Mouse (Mus musculus): ENCODE measurements around the gene Arhgap15.

The Arhgap15 gene

DNA sequence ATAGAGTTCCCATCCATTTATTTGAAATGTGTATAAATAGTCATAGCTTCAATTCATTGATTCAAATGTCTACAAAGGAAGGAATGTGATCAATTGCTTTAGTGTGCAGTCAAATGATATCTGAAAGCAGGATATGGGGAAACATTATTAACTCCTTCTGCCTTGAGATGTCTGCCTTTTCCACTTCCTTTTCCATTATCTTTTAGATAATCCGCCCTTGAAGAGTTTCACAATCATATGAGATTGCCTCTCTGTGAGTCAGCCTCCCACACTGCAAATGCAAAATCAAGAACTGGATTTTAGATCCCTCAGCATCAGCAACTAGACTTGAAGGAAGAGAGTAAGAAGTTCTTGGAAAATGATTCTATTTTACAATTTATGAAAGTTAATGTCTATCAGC, 276.1 kb downstream of the Arhgap15 start:
- DNase-seq (ENCODE audit: inconsistent age in 2 of 2, low spot score in 1 of 2), result peak in 1 of 2 experiments; percentile 68

DNA sequence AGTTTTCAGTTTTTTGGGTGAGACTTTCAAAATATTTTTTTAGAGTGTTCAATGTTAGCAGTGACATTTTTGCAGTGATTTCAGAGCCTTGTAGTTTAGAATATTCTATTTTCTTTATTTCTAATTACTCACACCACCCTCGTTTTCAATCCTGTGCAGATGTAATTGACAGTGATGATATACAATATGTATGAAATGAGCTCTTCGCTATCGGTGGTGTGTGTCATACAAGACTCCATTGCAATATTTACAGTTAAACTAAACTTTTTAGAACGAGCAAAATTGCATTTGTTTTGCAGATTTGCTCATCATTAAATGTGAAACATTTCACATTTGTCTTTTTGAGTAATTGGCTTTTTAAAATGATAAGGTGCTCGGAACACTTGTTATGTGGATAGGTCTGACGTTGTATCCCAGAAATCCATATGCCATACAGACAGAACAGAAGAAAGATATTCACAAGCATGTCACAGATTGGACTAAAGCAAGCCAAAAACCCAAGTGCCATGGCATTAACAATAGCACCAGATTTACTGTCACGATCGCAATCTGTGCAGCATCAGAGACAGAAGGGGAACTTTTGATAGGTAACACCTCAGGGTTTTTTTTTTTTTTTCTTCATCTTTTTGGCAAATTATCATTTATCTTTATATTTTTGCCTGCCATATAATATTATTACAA, 280.6 kb downstream of the Arhgap15 start:
- no peak for DNase-seq (ENCODE audit: inconsistent age in 2 of 2, low spot score in 1 of 2)

DNA sequence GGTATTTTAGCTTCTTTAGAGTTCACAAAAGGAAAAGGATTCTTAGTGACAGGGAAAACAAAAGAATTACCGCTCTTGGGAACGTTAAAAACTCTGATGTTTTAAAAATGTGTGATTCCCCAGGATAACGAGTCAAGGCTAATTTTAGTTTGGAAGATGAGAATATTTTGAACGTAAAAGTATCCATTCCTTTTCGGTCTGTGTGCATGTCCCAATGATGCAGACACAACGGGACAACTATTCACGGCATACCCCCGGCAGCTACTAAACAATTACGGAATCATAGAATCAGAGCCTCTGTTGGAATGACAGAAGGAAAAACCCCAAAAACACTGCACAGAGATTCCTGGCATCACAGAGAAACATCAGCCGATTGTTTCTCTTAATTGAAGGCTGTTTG, 281.2 kb downstream of the Arhgap15 start:
- DNase-seq (ENCODE audit: inconsistent age in 2 of 2, low spot score in 1 of 2), result no peak

DNA sequence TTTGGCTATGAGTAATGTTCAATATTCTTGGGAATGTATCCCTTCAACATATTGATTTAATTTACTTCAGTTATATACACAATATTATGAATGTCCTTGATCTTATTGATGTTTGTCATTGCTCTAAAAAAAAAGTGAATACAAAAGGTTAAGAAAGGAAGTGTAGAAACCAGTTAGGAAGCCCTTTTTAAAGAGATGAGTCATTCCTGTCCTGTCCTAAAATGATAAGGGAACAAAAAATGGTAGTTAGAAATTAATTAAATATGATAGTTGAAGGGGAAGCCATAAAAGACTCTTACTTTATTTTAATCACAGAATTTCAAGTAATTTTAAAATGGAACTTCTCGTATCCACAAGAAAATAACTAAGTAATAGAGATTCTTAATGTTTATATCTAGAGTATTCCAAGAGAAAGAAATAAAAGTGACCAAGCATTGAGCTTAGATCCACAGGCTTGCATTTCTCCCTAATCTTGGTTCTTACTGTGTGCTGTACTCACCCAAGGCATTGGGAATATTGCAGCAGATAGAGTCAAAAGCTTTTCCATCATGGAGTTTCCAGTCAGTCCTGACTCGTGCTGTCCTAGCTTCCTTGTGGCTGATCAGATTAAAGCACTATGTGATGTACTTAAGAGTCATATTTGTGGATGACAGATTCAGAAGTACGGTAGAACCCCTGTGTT, 291.0 kb downstream of the Arhgap15 start:
- no peak for DNase-seq (ENCODE audit: inconsistent age in 2 of 2, low spot score in 1 of 2)

DNA sequence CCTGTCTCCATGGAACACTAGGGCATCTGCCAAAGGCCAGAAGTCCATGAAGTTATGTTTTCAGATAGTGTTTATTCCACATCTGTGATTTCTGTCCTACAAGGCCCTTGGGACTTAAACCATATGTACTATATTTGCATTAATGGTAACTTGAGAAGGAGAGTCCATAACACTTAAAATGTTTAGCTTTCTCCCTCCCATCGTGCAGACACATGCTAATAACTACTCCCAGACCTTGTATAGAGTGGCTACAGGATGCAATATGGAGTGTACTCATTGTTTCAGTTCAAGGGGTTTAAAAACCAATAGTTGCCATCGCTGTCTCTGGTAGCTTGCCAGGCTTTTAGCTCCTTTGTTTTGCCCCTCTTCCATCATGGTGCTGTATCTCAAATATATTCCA, 295.5 kb downstream of the Arhgap15 start:
- no peak for DNase-seq (ENCODE audit: inconsistent age in 2 of 2, low spot score in 1 of 2)

DNA sequence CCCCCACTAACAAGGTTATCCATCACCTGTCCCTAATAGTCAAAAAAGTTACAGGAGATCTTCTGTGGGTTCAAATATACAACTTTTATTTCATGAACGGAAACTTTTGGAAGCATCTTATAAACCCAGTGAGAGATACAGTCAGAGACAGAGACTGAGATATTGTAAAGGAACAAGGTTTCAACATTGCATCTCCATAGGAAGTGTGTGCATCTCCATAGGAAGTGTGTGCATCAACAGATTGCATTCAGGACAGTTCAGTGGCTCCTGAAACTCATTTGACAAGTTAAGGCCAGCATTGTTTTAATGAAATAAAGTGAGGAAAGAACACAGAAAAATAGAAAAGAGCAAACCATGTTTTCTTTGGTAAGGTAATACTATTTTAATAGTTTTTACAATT, 296.0 kb downstream of the Arhgap15 start:
- DNase-seq (ENCODE audit: inconsistent age in 2 of 2, low spot score in 1 of 2), result no peak

DNA sequence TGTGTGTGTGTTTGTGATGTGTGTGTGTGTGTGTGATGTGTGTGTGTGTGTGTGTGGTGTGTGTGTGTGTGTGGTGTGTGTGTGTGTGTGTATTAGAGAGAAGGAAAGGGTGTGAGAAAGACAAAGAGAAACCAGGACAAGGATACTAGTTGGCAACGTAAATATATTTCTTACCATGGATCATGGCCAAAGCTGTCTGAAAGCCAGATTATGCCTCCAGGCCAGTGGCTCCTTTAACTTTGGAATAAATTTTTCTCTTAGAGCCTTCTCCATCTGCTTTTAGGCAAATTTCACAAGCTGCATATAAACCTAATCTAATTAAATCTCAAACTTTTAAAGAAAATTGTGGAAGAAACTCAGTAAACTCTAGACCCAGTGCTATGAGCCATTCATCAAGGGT, 296.6 kb downstream of the Arhgap15 start:
- peak in 1 of 2 experiments; percentile 25 for DNase-seq (ENCODE audit: inconsistent age in 2 of 2, low spot score in 1 of 2)

DNA sequence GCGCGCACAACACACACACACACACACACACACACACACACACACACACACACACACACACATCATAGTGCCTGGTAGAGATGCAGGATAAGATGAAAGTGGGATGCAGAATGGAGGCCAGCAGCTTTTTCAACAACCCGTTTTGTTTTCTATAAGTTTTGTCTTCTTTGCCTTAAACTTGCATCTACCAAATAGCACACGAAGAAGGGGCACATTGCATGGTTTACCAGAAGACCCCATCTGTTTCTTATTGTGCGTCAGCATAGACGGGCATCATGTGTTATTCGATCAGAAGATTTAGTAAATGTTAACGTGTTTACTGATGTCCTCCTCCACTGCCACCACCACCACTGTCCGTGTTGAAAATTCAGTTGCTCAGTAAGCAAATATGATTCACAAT, 311.7 kb downstream of the Arhgap15 start:
- no peak for DNase-seq (ENCODE audit: inconsistent age in 2 of 2, low spot score in 1 of 2)

DNA sequence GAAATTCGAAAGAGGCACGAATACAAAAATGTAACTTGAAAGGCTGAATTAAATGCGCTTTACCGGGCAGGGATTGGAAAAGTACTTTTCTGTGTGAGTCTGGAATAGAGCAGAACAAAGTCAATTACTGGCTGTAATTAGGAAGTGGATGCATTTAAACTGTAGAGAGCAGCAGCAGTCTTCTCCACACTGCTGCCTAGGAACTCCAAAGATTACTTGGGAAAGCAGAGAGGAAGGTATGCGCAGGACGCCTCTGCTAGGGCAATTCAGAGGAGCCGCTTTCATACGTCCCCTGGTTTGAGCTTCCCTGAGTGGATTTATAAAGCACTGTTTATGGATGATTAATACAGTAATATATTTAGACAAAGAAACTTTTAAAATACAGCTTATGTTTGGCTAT, 312.1 kb downstream of the Arhgap15 start:
- DNase-seq (ENCODE audit: inconsistent age in 2 of 2, low spot score in 1 of 2), result no peak

DNA sequence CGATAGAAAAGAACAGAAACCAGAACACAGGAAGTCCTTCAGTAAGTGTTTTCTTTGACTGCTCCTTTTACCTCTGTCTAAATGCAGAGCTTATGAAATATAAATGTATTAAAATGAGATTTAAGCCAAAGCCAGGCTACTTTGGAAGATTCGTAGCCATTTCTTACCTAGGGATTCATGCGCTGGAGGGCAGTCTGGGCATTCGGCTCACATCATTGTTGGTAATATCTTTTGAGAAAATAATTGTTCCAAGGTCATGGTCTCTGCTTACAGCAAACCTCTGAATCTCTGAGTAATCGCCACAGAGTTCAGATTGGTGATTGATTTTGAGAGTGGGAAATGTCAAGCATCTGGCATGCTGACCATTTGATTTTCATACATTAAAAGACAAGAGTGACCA, 316.4 kb downstream of the Arhgap15 start:
- DNase-seq (ENCODE audit: inconsistent age in 2 of 2, low spot score in 1 of 2), result peak; percentile 47 to 81

DNA sequence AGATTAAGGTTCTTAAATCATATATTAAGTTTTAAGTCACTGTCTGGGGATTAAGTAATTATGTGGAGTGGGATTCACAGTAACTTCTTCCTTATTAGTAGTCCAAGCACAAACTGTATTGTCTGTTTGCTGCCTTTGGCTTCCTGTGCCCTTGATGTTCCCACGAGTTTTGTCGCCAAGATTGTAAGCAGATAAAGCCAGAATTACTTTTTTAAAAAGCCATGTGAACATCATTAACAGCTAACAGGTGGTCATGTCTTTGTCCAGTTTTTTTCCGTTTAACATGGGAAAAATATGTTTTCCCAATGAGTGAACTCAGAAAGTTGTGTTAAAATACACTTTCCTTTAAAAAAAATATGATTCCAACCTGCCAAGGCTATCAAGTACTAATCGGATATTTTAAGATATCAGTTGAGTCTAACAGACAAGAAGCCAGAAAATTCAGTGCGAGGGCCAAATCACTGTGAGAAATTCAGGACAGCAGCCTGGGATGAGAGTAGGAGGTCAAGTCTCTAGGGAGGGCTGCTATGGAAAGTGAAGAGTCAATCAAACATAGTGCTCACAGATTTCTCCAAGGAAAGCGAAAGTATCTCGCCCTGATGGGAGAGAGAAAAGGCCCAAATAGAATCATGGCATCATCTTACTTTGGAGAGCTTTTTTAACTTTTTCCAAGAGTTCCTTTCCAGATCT, 319.7 kb downstream of the Arhgap15 start:
- no peak for DNase-seq (ENCODE audit: inconsistent age in 2 of 2, low spot score in 1 of 2)

DNA sequence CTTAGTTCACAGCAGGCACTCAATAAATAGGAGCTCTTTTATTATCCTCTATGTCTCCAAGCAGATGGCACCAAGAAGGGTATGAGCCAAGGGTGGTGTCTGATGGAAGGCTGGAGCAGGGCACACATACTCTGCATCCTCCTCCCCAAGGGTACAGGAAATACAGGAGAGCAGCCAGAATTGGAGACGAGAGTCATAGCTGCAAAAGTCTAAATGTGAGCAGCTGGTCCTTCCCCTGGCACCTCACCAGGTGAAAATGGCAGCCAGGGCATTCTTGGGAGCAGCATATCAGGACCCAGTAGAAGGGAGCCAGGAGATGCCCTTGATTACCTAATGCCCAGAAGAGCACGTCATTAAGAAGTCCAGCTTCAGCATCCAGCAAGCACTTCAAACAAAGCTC, 320.3 kb downstream of the Arhgap15 start:
- no peak for DNase-seq (ENCODE audit: inconsistent age in 2 of 2, low spot score in 1 of 2)

DNA sequence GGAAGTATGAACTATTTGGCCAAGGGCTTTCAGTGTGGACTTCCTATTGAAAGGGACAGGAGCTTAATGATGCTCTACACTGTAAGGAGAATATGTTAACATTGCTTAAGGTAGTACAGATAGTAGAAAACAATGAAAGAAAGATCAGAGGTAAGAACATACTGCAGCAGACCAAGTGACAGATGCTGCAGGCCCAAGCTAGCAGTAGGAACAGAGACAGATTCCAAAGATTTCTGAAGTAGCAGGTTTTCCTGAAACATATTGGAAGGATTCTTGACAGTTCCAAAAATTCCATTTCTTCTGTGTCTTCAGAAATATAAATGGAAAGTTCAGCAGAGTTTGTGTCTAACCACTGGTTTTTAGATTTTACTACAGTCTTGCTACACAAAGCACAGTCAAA, 327.9 kb downstream of the Arhgap15 start:
- DNase-seq (ENCODE audit: inconsistent age in 2 of 2, low spot score in 1 of 2), result no peak

DNA sequence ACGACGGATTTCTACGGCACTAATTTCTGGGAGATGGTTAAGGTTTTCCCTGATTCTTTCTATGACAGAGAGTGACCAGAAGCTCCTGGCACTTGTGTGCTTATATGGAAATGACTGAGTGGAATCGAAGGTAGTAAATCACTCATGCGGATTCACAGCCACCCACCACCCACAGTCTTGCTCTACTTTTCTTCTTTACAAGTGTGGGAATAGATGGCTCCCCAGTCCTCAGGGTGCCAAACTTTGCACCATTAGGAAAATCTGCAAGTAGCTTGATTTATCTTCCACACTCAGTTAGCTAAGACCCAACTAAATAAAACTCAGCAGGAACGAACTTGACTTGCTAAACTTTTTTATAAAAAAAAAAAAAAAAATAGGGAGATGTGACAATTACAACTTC, 331.9 kb downstream of the Arhgap15 start:
- no peak for DNase-seq (ENCODE audit: inconsistent age in 2 of 2, low spot score in 1 of 2)

DNA sequence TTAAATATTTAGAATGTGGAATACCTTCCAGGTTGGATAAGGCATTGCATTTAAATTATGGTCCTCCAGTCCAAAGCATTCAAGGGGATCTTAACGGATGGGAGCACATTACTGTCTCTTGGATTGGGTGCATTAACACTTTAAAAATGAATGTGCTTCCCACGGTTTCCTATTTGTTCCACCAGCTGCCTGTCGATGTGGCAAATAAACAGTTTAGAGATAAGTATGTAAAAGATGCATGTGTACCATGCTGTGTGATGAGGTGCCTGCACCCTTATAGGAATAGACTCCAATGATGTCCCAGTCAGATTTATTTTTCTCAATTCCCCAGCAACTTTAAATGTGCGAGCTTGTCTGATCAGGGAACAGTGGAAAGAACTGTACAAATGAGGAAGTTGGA, 332.6 kb downstream of the Arhgap15 start:
- DNase-seq (ENCODE audit: inconsistent age in 2 of 2, low spot score in 1 of 2), result no peak

DNA sequence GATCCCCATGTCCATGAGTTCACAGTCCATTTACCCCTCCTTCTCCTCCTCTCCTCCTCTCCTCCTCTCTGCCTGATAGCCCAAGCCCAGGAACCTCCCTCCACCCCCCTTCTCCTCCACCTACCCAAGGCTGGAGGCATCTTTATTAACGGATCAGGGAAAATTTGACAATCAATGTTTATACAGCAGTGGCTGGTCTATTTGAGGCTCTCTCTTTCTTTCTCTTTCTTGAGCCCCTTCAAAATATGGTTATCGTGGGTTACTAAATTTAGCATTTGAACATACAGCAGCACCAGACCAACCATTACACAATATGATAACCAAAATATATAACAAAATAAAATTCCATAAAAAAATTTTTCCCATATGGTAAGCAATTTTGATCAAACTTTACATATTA, 335.8 kb downstream of the Arhgap15 start:
- no peak for DNase-seq (ENCODE audit: inconsistent age in 2 of 2, low spot score in 1 of 2)

DNA sequence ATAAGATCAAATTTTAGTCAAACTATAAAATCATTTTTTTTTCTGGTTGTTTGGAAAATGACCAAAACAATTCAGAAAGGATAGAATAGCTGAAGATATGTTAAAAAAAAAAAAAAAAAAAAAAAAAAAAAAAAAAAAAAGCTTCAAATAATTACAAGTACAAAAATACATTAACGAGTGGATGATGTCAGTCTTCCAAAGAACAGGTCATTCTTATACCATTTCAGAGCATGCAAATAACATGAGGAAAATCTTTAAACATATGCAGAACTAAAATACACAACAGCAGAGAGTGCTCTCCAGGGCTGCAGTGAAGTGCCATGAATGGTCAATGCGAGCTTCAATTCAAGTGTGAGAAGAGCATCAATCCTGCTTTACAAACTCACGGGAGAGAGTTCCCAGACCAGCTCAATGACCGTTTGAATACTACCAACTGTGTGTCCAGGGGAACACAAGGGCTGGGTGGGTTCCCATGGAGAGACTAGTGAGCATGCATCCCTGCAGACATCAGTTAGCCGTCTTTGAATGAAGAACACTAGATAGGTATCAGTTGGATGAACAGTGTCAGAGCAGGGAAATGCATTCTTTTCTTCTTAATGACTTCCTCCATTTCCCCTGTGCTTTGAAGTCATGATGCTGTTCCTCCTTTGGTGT, 337.9 kb downstream of the Arhgap15 start:
- no peak for DNase-seq (ENCODE audit: inconsistent age in 2 of 2, low spot score in 1 of 2)

DNA sequence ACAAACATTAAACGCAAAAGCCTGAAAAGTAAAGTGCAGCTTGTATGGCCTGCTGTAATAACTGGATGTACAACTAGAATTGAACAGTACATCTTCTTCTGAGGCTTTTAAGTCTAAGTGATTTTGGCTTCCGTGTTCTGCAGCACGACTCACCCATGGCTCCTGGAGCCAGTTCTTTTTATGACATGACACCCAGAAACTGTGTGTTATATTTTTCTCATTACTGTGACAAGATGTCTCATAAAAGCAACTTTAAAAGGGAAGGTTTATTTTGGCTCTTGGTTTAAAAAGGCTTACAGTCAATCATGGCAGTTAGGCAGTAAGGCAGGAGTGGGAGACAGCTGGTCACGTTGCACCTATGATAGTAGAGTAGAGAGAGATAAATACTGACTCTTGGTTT, 349.9 kb downstream of the Arhgap15 start:
- DNase-seq (ENCODE audit: inconsistent age in 2 of 2, low spot score in 1 of 2), result no peak

DNA sequence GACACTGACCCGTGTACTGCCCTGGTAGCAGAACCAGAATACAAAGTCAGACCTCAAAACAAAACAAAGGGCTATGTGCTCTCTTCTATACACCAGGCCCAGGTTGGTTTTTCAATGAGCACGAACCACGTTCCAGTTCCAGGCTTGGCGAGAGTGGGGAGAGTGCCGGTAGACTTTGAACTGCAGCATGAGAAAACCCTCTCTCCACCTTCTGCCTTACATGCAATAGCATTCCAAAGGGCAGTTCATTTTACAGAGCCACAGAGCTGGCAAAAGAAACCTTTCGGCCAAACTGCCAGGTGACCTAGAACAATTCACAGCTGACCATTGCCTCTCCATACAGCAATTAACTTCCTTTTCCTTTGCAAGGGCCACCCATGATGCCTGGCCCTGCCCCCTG, 353.7 kb downstream of the Arhgap15 start:
- no peak for DNase-seq (ENCODE audit: inconsistent age in 2 of 2, low spot score in 1 of 2)

DNA sequence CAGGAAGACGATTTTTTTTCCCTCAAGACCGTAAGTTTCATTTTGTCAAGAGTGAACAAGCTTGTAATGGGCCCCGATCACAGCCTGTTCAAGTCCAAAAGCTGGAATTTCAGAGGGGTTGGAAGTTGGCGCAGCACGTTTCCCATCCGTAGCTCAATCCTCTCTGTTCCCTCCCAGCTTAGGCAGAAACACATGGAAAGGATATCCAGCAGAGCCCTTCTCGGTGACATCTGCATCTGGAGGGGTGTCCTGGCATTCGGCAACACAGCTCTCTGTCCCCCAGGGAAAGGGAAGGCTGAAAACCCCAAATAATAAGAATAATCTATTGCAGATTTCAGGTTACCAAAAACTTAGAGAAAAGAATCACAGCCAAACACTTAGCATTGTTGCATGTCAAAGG, 354.7 kb downstream of the Arhgap15 start:
- DNase-seq (ENCODE audit: inconsistent age in 2 of 2, low spot score in 1 of 2), result no peak

DNA sequence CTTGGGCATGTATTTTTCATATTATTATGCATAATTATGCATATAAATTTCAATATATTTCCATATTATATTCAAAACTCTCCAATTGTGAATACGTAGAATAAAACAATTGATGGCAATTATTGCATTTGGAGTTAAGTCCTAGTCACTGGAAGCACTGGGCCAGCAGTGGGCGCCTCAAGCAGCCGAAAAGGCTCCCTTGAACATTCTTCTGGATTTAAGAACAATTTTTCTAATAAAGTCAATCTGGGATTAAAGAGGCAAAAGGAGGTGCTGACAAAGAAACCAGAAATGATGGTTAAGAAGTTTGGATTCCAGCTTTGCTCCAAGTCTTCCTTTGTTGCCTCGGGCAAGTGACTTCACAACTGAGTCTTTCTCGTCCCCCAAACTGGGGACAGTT, 355.1 kb downstream of the Arhgap15 start:
- DNase-seq (ENCODE audit: inconsistent age in 2 of 2, low spot score in 1 of 2), result peak in 1 of 2 experiments; percentile 47

Data from adrenal gland, adult (tissue).